Mouse (Mus musculus): ENCODE data around the gene Ston2.

The Ston2 gene

GRCm38 (mm10) chr12:91707807-91708206 lies 80.4 kb downstream of the Ston2 start:
- in situ Hi-C loops (cut with MboI, MseI) = no loop called here

- in situ Hi-C loops (cut with MboI, MseI) = no loop called here
Measured at GRCm38 (mm10) chr12:91703533-91703932, 84.7 kb downstream of the Ston2 start.

- in situ Hi-C loops (cut with MboI, MseI) = no loop called here
Measured at GRCm38 (mm10) chr12:91702829-91703228, 85.4 kb downstream of the Ston2 start.

GRCm38 (mm10) chr12:91699451-91700141 lies 88.6 kb downstream of the Ston2 start:
- in situ Hi-C loops (cut with MboI, MseI) = no loop called here

GRCm38 (mm10) chr12:91696231-91696630 lies 92.0 kb downstream of the Ston2 start:
- in situ Hi-C loops (cut with MboI, MseI) = no loop called here

DNA sequence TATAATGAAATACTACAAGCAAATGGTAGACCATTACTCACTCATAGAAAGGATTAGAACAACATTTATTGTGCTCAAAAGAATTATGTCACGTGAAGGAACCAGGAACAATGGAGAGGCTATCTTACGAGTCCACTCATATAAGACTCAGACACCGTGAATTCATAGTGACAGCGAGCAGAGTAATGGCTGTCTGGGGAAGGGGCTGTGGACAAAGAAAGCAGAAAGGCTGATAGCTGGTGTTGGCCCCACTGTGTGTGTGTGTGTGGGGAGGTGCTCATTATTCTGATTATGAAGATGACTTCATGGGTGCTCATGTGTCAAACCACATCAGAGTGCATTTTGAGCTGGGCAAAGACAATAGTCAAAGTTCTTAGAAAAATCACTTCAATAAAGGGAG lies 92.4 kb downstream of the Ston2 start:
- in situ Hi-C loops (cut with MboI, MseI) = no loop called here

DNA sequence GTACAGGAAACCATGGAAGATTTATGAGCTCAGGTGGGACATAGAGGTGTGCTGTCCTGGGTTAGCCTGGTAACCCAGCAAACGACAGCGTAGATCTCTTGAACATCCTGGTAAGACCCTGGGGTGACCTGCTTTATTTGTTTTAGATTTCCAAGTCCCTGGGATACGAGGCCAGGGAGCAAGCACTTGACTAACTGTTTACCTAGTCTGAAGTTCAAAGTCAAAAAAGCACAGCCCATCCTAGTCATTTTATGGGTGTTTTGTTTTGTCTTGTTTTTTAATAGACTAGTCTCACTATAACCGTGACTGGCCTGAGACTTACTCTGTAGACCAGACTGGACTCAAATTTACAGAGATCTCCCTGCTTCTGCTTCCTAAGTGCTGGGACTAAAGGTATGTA lies 93.4 kb downstream of the Ston2 start:
- in situ Hi-C loops (cut with MboI, MseI) = no loop called here

- in situ Hi-C loops (cut with MboI, MseI) = no loop called here
Measured at GRCm38 (mm10) chr12:91693566-91693965, 94.6 kb downstream of the Ston2 start.

- in situ Hi-C loops (cut with MboI, MseI) = no loop called here
Measured at GRCm38 (mm10) chr12:91692991-91693390, 95.2 kb downstream of the Ston2 start.

GRCm38 (mm10) chr12:91685674-91686290 lies 102.4 kb downstream of the Ston2 start:
- in situ Hi-C loops (cut with MboI, MseI) = no loop called here

GRCm38 (mm10) chr12:91684840-91685415 lies 103.3 kb downstream of the Ston2 start:
- in situ Hi-C loops (cut with MboI, MseI) = no loop called here

DNA sequence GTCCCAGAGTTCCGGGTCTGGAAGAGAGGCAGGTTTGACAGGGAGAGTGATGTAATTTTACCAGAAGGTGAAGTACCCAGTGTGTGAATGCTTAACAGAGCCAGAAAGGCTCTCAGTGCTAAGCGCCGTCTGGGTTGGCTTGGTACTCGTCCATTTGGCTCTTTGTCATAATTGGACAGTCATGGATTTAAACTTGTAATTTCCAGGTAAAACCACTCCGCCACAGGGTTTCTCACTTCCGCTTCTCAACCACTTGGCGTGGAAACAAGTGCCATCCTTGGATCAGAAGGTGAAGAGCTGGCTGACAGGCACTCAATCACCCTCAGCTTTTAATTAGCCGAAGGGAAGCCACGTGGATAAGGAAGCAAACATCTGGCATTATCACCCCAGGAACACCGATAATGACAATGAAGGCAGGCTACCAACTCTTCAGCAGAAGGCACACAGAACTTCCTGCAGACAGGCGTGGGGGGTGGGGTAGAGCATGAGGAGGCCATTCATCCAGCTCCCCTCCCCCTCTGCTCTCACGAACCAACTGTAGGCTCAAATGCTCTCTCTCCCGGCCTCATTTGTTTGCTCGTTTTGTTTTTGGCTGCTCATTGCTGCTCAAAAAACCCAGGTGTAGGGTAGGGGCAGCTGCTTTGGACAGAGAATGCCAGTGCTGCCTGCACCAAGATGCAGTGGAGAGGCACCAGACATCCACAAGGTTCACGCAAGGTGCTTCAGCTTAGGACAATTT lies 103.9 kb downstream of the Ston2 start:
- in situ Hi-C loops (cut with MboI, MseI) = no loop called here

GRCm38 (mm10) chr12:91683549-91684100 lies 104.6 kb downstream of the Ston2 start:
- in situ Hi-C loops (cut with MboI, MseI) = no loop called here

DNA sequence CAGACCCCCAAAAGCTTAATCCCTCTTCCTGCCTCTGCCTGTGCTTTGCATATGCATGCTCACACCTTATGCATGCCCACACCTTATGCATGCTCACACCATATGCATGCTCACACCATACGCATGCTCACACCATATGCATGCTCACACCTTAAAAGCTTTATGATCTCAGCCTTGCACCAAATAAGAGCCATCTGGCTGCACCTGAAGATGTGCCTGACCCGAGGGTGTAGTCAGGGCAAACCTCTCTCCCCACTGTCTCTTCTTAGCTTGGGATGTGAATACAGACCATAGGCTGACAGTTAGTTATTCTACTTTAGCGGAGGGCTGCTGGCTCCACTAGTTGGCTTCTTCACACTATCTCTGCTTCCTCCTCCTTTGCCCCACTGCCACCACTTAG lies 105.1 kb downstream of the Ston2 start:
- in situ Hi-C loops (cut with MboI, MseI) = no loop called here

DNA sequence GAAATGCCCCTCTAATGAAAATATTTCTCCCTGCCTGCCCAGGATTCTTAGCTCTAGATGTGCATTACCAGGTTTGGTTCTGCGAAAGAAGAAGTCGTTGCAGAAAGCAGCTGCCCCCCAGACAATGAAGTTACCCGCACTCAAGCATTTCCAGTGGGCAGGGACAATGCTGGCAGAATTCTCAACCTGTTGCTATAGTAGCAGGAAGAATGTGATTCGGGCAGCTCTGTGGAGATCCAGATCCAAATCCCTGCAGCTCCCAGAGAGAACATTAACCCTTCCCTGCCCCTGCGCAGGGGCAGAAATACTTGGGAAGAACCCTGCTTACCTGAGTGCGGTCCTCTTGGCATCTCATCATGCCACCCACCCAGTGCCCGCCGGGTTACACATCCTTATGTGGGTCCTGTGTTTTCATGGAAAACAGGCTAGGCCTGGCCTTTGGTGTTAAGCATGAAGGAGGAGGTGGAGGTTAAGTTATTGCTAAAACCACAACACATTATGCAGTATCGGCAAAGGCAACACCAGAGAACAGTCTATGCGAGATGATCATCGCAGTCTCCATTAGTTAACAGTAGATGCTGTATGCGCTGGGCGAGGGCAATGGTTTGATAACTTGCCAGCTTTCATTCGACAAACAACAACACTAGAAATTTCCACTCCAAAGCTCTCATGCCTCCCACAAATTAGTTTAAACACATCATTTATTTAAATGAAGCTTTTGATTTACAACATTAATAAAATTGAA lies 108.7 kb downstream of the Ston2 start:
- in situ Hi-C loops (cut with MboI, MseI) = no loop called here

GRCm38 (mm10) chr12:91675937-91676336 lies 112.2 kb downstream of the Ston2 start:
- in situ Hi-C loops (cut with MboI, MseI) = no loop called here

DNA sequence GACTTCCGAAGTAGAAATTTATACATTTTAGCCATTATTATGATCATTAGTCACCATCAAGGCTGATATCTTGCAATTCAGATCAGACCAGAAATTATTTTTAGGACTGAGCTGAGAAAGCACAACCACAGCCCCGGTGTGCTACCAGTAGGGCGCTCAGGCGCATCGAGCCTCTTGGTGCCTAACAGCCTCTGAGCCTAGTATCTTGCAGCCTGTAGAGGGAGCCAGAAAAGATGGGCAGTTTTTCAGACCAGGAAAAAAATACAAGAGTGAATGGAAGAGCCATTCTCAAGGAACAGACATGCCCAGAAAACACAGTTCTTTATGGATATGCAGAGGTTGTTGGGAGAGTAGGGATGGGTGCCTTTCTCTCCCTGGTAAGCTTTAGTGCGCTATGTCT lies 115.0 kb downstream of the Ston2 start:
- in situ Hi-C loops (cut with MboI, MseI) = no loop called here

GRCm38 (mm10) chr12:91672528-91672927 lies 115.7 kb downstream of the Ston2 start:
- in situ Hi-C loops (cut with MboI, MseI) = no loop called here

- in situ Hi-C loops (cut with MboI, MseI) = loop anchor here in 1 of 2 experiments (10.0 kb wide), 1 partner anchor 74 kb away; the partner anchor contains the start of gene Gtf2a1
Measured at GRCm38 (mm10) chr12:91668529-91669245, 119.5 kb downstream of the Ston2 start.

DNA sequence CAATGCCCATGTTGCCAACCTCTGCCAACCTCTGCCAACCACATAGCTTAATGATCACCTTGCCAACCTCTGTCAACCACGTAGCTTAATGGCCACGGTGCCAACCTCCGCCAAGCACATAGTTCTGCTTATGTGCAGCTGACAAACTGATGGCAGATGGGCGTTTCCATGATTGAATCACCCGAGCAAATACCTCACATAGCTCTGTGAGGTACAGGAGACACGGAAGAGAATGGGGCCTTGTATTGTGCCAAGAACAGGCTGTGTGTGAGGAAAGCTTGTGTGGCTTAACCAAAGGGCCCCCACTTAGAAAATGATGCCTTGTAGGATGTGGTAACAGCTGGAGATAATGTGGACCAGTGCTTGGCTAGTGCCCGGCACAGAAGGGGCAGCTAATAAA lies 120.4 kb downstream of the Ston2 start:
- in situ Hi-C loops (cut with MboI, MseI) = loop anchor here in 1 of 2 experiments (10.0 kb wide), 1 partner anchor 73 kb away; the partner anchor contains the start of gene Gtf2a1

All from T-helper 17 cell (primary cell).